Mouse (Mus musculus): Measurements from ENCODE around the gene Slc6a13. TPM values are rescaled to one million over a fixed set of nuclear protein-coding genes. Genes with fewer than 3 reads are reported as not detected.

Slc6a13 gene
- polyA plus RNA-seq, 1 experiment from 2014 or later: 23.8 TPM

Small RNAs within 50 kb of the gene (microRNA-seq; reads per million reads assigned to microRNA genes)
- gene Gm24855: not detected

Other genes starting within 250 kb of the Slc6a13 start
- 29.7 and 35.7 TPM in 2 replicates for gene Mical3, start 169.2 kb upstream of the Slc6a13 start, polyA plus RNA-seq (2015; fragmentation: Nextera tagmentation; extraction: Ambion mirVana)
- 13.0 and 14.5 TPM in 2 replicates for gene Pex26, start 116.6 kb upstream of the Slc6a13 start, polyA plus RNA-seq (2015; fragmentation: Nextera tagmentation; extraction: Ambion mirVana)
- 0.15 and 0.19 TPM in 2 replicates for gene Tuba8, start 89.5 kb upstream of the Slc6a13 start, polyA plus RNA-seq (2015; fragmentation: Nextera tagmentation; extraction: Ambion mirVana)
- gene Usp18, start 54.3 kb upstream of the Slc6a13 start, polyA plus RNA-seq (2015; fragmentation: Nextera tagmentation; extraction: Ambion mirVana): 0.89 and 0.98 TPM in 2 replicates
- 0.52 and 1.3 TPM in 2 replicates for gene Slc6a12, start 42.8 kb downstream of the Slc6a13 start, polyA plus RNA-seq (2015; fragmentation: Nextera tagmentation; extraction: Ambion mirVana)
- gene Iqsec3, start 173.5 kb downstream of the Slc6a13 start, polyA plus RNA-seq (2015; fragmentation: Nextera tagmentation; extraction: Ambion mirVana): 6.7 and 7.0 TPM in 2 replicates